Mouse (Mus musculus) cortical plate, adult 2 months (tissue): ENCODE measurements around the gene Ttc21a. TPM values are rescaled to one million over a fixed set of nuclear protein-coding genes. Genes with fewer than 3 reads are reported as not detected.

ENCODE experiments used
- H3K27ac ChIP-seq: fragments of 200-500 bp; 2 replicates; pipeline ENCODE4 v1.5.1; 2012; ENCODE audit warnings: low read length, control low read depth, inconsistent platforms; ENCODE audit not compliant: insufficient read depth
- H3K4me1 ChIP-seq: fragments of 200-500 bp; 2 replicates; pipeline ENCODE4 v1.6.1; 2011; ENCODE audit warnings: low read length; ENCODE audit not compliant: control insufficient read depth, insufficient read depth
- H3K4me3 ChIP-seq: fragments of 200-500 bp; 2 replicates; pipeline ENCODE4 v1.5.1; 2011; ENCODE audit warnings: mild to moderate bottlenecking, low read length, control low read depth; ENCODE audit not compliant: insufficient read depth
- CTCF ChIP-seq: fragments of 200-500 bp; IDR thresholded peaks from 2 replicates; pipeline ENCODE4 v1.5.1; 2011; ENCODE audit warnings: mild to moderate bottlenecking, control low read depth, low read length; ENCODE audit not compliant: insufficient read depth; ENCODE audit errors: extremely low read depth
- POLR2A ChIP-seq: fragments of 200-500 bp; IDR thresholded peaks from 2 replicates; pipeline ENCODE4 v1.6.1; 2011; ENCODE audit warnings: mild to moderate bottlenecking, low read length, control low read depth; ENCODE audit not compliant: insufficient read depth; ENCODE audit errors: extremely low read depth
- polyA plus RNA-seq: library from polyadenylated mRNA; depleted of rRNA; stranded (reverse); fragments of >200 nt; gene quantifications from 2 replicates; pipeline ENCODE4 v1.2.3, GENCODE M21; 2012

Gene Ttc21a
- polyA plus RNA-seq, 1 experiment, result 0.63 TPM

DNA sequence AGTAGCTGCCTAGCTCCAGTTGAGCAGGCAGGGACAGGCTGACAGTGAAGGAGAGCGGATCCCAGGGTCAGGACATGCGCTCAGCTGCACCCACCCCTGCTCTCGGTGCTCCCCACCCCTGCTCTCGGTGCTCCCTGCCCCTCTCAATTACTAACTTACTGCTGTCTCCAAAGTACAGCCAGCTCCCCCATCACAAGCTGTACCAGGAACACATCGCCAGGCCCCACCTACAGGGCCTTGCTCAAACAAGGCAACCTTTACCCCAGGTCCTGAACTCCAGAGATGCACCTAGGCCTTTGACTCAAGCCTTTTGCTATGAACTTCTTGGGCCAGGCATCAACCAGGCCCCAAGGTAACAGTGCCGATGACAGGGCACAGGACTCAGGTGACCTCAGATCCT lies 3.7 kb upstream of the Ttc21a start:
- Histone ChIP-seq H3K27ac (no peak overlapping the region), H3K4me3 (no peak overlapping the region), H3K4me1 (no peaks in the 10 kb centered on the region)
- no peak for TF ChIP-seq CTCF
- TF ChIP-seq POLR2A, result no peak

DNA sequence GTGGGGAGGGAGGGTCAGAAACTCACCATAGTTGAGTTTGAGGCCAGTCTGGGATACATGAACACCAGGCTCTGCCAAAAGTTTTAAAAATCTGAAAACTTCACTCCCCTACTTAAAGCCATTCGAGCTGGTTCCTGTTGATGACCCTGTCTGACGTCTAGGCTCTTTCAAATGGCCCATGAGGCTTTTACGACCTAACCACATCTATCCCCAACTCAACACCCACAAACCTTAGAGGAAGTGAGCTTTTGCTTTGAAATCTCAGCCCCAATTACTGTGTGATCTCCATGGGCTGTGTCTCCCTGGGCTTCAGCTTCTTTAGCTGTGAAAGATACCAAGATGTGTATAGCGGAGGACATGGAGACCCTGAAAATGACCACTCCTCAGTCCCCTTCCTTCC lies 1.1 kb downstream of the Ttc21a start:
- TF ChIP-seq POLR2A, result no peak
- no peak for TF ChIP-seq CTCF
- Histone ChIP-seq H3K4me1 (no peaks in the 10 kb centered on the region), H3K4me3 (no peak overlapping the region), H3K27ac (no peak overlapping the region)

DNA sequence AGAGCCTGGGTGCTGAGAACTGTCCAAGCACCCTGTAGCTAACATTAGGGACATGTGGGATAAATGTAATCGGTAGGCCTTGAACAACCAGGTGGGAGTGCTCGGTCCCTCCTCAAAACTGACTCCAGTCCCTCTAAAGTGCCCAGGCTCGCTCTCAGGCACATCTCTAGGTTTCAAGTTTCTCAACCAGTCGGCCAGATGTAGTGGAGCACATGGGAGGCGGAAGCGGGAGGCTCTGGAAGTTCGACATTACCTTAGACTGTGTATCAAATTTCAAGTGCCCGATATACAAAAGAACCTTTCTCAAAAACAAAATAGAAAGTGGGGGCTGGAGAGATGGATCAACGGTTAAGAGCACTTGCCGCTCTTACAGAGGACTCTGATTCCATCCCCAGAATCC lies 2.2 kb downstream of the Ttc21a start:
- TF ChIP-seq POLR2A (no peak), CTCF (no peak)
- H3K4me3 ChIP-seq, result no peak overlapping the region
- no peaks in the 10 kb centered on the region for H3K4me1 ChIP-seq
- H3K27ac ChIP-seq, result no peak overlapping the region

DNA sequence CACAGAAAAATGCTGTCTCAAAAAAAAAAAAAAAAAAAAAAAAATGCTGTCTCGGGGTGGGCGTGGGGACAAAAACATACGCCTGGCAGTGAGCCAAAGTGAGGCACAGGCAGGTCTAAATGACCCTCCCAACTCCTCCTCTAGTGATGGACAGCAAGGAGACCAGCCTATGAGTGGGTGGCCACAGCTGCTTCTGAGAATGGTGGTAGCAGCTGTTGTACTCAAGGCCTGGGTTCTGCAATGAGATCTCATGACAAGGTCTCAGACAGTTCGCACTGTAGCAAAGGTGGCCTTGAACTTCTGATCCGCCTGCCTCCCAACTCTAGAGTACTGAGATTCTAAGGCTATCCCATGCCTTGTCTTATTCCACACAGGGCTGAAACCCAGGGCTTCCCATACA lies 4.0 kb downstream of the Ttc21a start:
- H3K4me3 ChIP-seq, result no peak overlapping the region
- TF ChIP-seq POLR2A (no peak), CTCF (no peak)
- no peaks in the 10 kb centered on the region for H3K4me1 ChIP-seq
- no peak overlapping the region for H3K27ac ChIP-seq

DNA sequence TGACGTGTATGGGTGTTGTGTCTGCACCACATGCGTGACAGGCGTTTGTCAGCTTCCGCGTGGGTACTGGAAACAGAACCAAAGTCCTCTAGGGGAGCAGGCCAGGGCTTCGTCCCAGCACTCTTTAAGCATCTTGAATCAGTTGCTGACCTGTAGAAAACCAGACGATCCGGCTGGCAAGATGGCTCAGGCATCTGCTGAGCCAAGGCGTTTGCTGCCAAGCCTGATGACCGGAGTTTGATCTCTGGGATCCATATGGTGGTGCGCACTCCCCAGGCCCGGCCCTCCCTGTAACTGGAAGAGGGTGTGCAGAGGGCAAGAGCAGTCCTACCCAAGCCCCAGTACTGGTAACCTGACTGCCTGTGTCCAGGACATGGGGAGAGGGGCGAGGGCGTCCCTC lies 4.5 kb downstream of the Ttc21a start:
- H3K4me3 ChIP-seq, result no peak overlapping the region
- no peaks in the 10 kb centered on the region for H3K4me1 ChIP-seq
- no peak overlapping the region for H3K27ac ChIP-seq
- no peak for TF ChIP-seq POLR2A
- TF ChIP-seq CTCF, result no peak

DNA sequence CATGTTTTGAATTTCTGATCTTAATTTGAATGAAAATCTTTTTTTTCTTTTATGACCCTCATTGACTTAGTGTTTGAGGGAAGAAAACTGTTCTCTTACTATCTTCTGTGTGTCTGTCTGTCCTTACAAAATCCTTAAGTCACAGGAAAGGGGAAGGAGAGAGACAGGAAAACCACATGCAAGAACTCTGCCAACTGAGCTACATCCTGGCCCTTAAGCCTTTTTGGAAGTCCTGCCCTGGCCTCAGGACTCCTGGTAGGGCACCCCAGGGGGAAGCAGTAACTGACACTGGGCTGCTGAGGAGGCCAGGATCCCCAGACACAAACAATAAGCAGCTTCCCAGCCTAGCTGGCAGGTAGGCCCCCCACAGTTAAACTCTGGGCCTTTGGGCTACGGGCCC lies 5.9 kb downstream of the Ttc21a start:
- H3K27ac ChIP-seq, result no peak overlapping the region
- no peaks in the 10 kb centered on the region for H3K4me1 ChIP-seq
- H3K4me3 ChIP-seq, result no peak overlapping the region
- TF ChIP-seq CTCF (no peak), POLR2A (no peak)

DNA sequence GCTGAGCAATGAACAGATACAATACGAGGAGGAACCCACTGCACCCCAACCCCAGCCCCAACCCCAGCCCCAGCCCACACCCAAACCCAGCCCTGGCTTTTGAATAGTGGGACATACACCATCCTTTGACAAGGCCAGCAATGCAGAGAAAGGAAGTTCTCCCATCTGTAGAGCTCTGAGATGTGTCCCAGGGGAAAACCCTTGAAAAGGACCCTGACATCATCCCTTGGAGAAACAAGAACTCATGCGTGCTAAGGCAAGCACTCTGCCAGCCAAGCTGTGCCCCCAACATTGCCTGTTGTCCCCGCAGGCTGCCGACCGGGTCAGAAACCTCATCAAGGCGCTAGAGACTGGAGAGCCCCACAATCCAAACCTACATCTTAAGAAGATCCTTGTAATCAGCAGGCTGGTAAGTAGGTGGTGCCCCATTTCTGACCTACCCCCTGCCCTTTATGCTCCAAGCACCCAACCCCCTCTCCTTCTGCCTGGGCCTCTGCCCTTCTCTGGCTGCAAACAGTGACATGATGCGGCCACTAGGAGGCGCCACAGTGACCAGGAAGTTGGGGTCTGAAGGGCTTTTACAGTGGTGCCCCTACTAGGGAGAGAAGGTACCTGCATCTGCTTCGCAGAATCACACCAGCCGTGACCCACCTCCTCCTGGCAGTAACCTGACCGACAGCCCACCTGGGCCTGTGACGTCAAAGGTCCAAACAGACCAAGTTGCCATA lies 7.9 kb downstream of the Ttc21a start:
- no peak overlapping the region for H3K27ac ChIP-seq
- H3K4me1 ChIP-seq, result no peaks in the 10 kb centered on the region
- TF ChIP-seq POLR2A, result no peak
- TF ChIP-seq CTCF, result 0 out of 2 replicates have a peak, but pooled peaks have one; percentile 26
- H3K4me3 ChIP-seq, result no peak overlapping the region

DNA sequence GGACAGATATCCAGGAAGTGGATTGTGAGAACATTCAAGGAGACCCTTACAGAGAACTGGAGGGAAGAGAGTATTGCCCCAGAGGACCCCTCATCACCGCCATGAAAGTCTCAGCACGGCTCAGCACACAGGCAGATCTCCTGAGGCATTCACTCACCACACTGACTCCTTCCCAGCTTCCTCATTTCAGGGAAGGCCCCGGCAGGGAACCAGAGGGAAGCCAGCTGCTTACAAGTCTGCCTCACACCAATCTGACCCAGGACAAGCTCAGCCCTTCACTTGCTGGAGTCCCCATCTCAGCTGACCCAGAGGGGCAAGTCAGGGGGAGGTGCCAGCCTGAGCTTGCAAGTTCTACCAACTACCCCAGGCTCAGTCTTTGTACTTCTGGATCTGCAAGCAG lies 11.4 kb downstream of the Ttc21a start:
- Histone ChIP-seq H3K4me1 (no peaks in the 10 kb centered on the region), H3K4me3 (no peak overlapping the region), H3K27ac (no peak overlapping the region)
- TF ChIP-seq POLR2A, result no peak
- no peak for TF ChIP-seq CTCF

DNA sequence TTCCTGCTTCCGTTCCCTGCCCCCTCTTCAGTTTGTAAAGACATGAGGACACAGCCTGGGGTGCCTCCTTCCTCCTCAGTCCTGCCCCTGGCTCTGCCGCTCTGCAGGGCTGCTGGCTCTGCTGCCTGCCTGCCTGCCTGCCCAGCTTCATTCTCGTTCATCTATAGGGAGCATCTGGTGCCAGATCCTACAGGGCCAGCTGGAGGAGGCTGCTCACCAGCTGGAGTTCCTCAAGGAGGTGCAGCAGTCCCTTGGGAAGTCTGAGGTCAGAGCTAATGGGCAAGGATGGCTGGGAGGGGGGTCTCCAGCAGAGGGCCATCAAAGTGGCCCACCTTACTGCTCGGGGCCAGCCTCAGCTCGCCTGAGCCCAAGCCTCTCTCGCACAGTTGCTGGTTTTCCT lies 13.0 kb downstream of the Ttc21a start:
- no peak overlapping the region for H3K27ac ChIP-seq
- no peak overlapping the region for H3K4me3 ChIP-seq
- TF ChIP-seq POLR2A, result no peak
- H3K4me1 ChIP-seq, result no peaks in the 10 kb centered on the region

DNA sequence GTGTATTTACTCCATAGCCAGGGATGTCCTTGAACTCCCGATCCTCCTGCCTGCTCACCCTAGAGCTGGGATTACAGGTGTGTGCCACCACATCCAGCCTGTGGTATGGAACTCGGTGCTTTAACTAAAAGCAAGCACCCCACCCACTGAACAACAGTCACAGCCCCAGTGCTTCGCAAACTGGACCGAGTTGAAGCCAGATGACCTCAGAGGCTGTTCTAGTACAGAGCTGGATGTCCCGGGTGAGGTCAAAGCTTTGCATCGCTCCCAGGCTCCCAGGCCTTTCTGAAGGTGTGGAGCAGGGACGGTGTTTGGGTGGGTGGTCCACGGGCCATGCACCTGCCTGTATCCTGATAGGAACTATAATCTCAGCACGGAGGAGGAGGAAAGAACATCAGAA lies 14.0 kb downstream of the Ttc21a start:
- no peak overlapping the region for H3K4me3 ChIP-seq
- TF ChIP-seq POLR2A (no peak), CTCF (no peak)
- no peak overlapping the region for H3K27ac ChIP-seq
- no peaks in the 10 kb centered on the region for H3K4me1 ChIP-seq

DNA sequence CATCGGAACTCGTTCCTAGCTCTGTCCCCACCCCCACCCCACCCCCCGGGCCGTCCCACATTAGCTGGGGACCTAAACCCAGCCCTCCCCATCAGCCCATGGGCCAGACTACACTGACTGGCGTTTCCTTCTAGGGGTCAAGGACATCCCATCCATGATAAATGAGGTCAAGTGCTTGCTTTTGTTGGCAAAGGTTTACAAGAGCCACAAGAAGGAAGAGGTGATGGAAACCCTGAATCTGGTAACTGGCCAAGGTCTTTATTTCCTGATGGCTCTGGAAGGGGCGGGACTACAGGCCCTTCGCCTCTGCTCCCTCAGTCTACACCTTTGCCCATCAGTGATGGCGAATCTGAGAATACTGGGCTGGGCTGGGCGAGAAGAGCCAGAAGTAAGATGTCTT lies 21.4 kb downstream of the Ttc21a start:
- Histone ChIP-seq H3K4me1 (no peaks in the 10 kb centered on the region), H3K4me3 (no peak overlapping the region), H3K27ac (no peak overlapping the region)
- TF ChIP-seq CTCF (no peak), POLR2A (no peak)
